In the genomic region with DNA sequence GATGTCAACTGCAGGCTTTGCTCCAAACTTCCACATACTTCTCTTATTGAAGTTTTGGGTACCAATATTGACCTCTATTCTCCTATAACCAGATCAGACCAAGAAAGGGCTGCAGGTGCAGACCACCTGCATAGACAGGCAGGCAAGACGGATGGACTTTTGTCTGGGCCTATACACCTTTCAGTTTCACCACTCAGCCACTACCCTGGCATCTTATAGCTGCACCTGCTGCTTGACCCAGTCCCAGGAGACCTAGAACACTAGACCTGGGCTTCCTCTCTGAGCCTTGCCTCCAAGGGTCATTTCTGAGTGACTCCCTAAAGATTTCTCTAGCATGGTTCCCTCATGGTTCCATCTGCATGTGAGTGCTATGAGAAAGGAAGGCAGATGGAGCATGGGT, we compare ENCODE assay signal across 16 mouse cellular contexts. TPM values are rescaled to one million over a fixed set of nuclear protein-coding genes. Genes with fewer than 3 reads are reported as not detected.
A peak's percentile ranks its signal among the peaks of the same experiment; 100 is the strongest.
DNase-seq lines count a peak whose midpoint lies in the region; ATAC-seq lines count a peak whose summit lies in the region.
"Had no signal": no experiment of that assay in that cellular context is flagged by ENCODE, and none has a peak within 500 bp of the region (broad histone marks: within the 10 kb centered on the region; RNA-seq: fewer than 3 reads in every experiment).

No protein-coding gene starts in this region.

- intact Hi-C loops in gastrocnemius, postnatal 14 days (cut with DNase I; ENCODE audit: low total_unique reads) = no loop called here

- H3K4me3 ChIP-seq in heart, embryonic 12.5 days = no peak overlapping the region
- no peak overlapping the region for H3K4me3 ChIP-seq in liver, embryonic 13.5 days (replicated peaks)
- H3K4me3 ChIP-seq: forebrain, embryonic 13.5 days; hindbrain, embryonic 13.5 days; intestine, embryonic 15.5 days; limb, embryonic 10.5 days; midbrain, embryonic 15.5 days had no signal

- H3K4me1 ChIP-seq in heart, embryonic 12.5 days (replicated peaks) = peaks cover 64% of the 10 kb centered on the region
- peaks cover 100% of the 10 kb centered on the region for H3K4me1 ChIP-seq in liver, embryonic 13.5 days (replicated peaks)

- H3K36me3 ChIP-seq in heart, embryonic 12.5 days = no peaks in the 10 kb centered on the region
- H3K36me3 ChIP-seq in liver, embryonic 13.5 days = peaks cover 22% of the 10 kb centered on the region
- H3K36me3 ChIP-seq: intestine, embryonic 15.5 days; midbrain, embryonic 15.5 days had no signal

- H3K9ac ChIP-seq in heart, embryonic 12.5 days = no peak overlapping the region
- H3K9ac ChIP-seq in liver, embryonic 13.5 days = peak overlapping the region; percentile 75
- H3K9ac ChIP-seq: forebrain, embryonic 13.5 days; hindbrain, embryonic 13.5 days; intestine, embryonic 15.5 days; lung, embryonic 14.5 days; midbrain, embryonic 15.5 days had no signal

- no peak for DNase-seq in heart, adult 9 months (ENCODE audit: low spot score in 2 of 2)
- peak; percentile 21 to 39 for DNase-seq in spleen, postnatal 10 days (ENCODE audit: low spot score in 2 of 2)
- no peak for DNase-seq in spleen, adult 12 weeks (ENCODE audit: low spot score)
- DNase-seq in liver, embryonic 13.5 days = no peak
- no peak for DNase-seq in B cell, adult 2 months
- DNase-seq in gastrocnemius, postnatal 14 days = no peak
- DNase-seq: gastrocnemius, postnatal 36 days; lung, embryonic 14.5 days; lung, postnatal 4 days had no signal

- H3K27me3 ChIP-seq in heart, embryonic 12.5 days (replicated peaks) = no peaks in the 10 kb centered on the region
- no peaks in the 10 kb centered on the region for H3K27me3 ChIP-seq in liver, embryonic 13.5 days
- H3K27me3 ChIP-seq: forebrain, embryonic 13.5 days; hindbrain, embryonic 13.5 days; intestine, embryonic 15.5 days; midbrain, embryonic 15.5 days had no signal

- 90% methylated on average over 1 of the region's 1 CpGs for WGBS in heart, embryonic 12.5 days
- WGBS in liver, embryonic 13.5 days (ENCODE audit: insufficient replicate concordance) = 88% methylated on average over 1 of the region's 1 CpGs

- H3K27ac ChIP-seq in heart, embryonic 12.5 days (ENCODE audit: poor library complexity, severe bottlenecking) = 0 out of 2 replicates have a peak overlapping the region, but pooled peaks have one; percentile 73
- H3K27ac ChIP-seq in liver, embryonic 13.5 days = peak overlapping the region; percentile 100
- H3K27ac ChIP-seq: forebrain, embryonic 13.5 days; hindbrain, embryonic 13.5 days; intestine, embryonic 15.5 days; limb, embryonic 10.5 days; midbrain, embryonic 15.5 days had no signal

- H3K4me2 ChIP-seq in heart, embryonic 12.5 days = no peak overlapping the region
- H3K4me2 ChIP-seq in liver, embryonic 13.5 days = peak overlapping the region; percentile 66
- H3K4me2 ChIP-seq: forebrain, embryonic 13.5 days; hindbrain, embryonic 13.5 days; intestine, embryonic 15.5 days; lung, embryonic 14.5 days; midbrain, embryonic 15.5 days had no signal

- no peak for ATAC-seq in heart, embryonic 12.5 days (ENCODE audit: insufficient number of reproducible peaks, low FRiP score)
- no peak for ATAC-seq in liver, embryonic 13.5 days (ENCODE audit: low read depth)
- ATAC-seq: forebrain, embryonic 13.5 days; intestine, embryonic 15.5 days; midbrain, embryonic 15.5 days had no signal

- no peaks in the 10 kb centered on the region for H3K9me3 ChIP-seq in heart, embryonic 12.5 days (replicated peaks)
- no peaks in the 10 kb centered on the region for H3K9me3 ChIP-seq in liver, embryonic 13.5 days (replicated peaks)
- H3K9me3 ChIP-seq: forebrain, embryonic 13.5 days; G1E; hindbrain, embryonic 13.5 days; intestine, embryonic 15.5 days; limb, embryonic 10.5 days; midbrain, embryonic 15.5 days had no signal

RNA-seq across cellular contexts. Expression of a gene that starts 18.3 kb away (rescaled TPM):
- 83.0 and 85.9 TPM in 2 replicates for polyA plus RNA-seq in heart, embryonic 12.5 days (2016; fragmentation: Nextera tagmentation; extraction: Ambion mirVana)
- 148 and 164 TPM in 2 replicates for polyA plus RNA-seq in liver, embryonic 13.5 days (2015; fragmentation: Nextera tagmentation; extraction: Ambion mirVana)
- 10 to 100 TPM; 14.4 to 28.6 TPM for total RNA-seq in gastrocnemius, postnatal 14 days (2021)

RNA-seq across cellular contexts. Expression of a gene that starts 34.5 kb away (rescaled TPM):
- 65.6 and 74.1 TPM in 2 replicates for polyA plus RNA-seq in heart, embryonic 12.5 days (2016; fragmentation: Nextera tagmentation; extraction: Ambion mirVana)
- 59.8 and 79.4 TPM in 2 replicates for polyA plus RNA-seq in liver, embryonic 13.5 days (2015; fragmentation: Nextera tagmentation; extraction: Ambion mirVana)
- 1 to 10 TPM; 4.1 to 4.7 TPM for total RNA-seq in gastrocnemius, postnatal 14 days (2021)

RNA-seq across cellular contexts. Expression of a gene that starts 59.3 kb away (rescaled TPM):
- polyA plus RNA-seq in heart, embryonic 12.5 days (2016; fragmentation: Nextera tagmentation; extraction: Ambion mirVana) = 18.9 and 20.8 TPM in 2 replicates
- polyA plus RNA-seq in liver, embryonic 13.5 days (2015; fragmentation: Nextera tagmentation; extraction: Ambion mirVana) = 1.1 and 1.2 TPM in 2 replicates
- 1 to 10 TPM; 5.9 to 6.0 TPM for total RNA-seq in gastrocnemius, postnatal 14 days (2021)
- polyA plus RNA-seq: G1E had no signal

Comparison
In these comparisons a context has a peak if more than half of its experiments do, and no peak if none do; other contexts are left out.
1. DNase-seq: peak in spleen, postnatal 10 days (2 of 2); none in heart, adult 9 months (0 of 2), spleen, adult 12 weeks (single experiment), liver, embryonic 13.5 days (single experiment), B cell, adult 2 months (0 of 2) and gastrocnemius, postnatal 14 days (single experiment).